10 mouse cellular contexts compared by ENCODE assay signal in genomic region chr2:59484438-59484837, GRCm38 (mm10). TPM values are rescaled to one million over a fixed set of nuclear protein-coding genes. Genes with fewer than 3 reads are reported as not detected.
A peak's percentile ranks its signal among the peaks of the same experiment; 100 is the strongest.
DNase-seq lines count a peak whose midpoint lies in the region; ATAC-seq lines count a peak whose summit lies in the region.
"Had no signal": no experiment of that assay in that cellular context is flagged by ENCODE, and none has a peak within 500 bp of the region (broad histone marks: within the 10 kb centered on the region; RNA-seq: fewer than 3 reads in every experiment).

Gene Dapl1 (plus strand): TSS chr2:59484653.

- H3K4me2 ChIP-seq in forebrain, embryonic 11.5 days (ENCODE audit: low read depth, low read length, severe bottlenecking): no peak within 1 kb of the TSS
- no peak within 1 kb of the TSS for H3K4me2 ChIP-seq in neural tube, embryonic 15.5 days
- no peak within 1 kb of the TSS for H3K4me2 ChIP-seq in stomach, embryonic 14.5 days (replicated peaks; ENCODE audit: low read depth, low read length)

- ATAC-seq in forebrain, embryonic 11.5 days (replicated peaks; ENCODE audit: low FRiP score): no peak
- ATAC-seq in neural tube, embryonic 15.5 days (ENCODE audit: low FRiP score): peak; percentile 53; the same call in 1 of the 2 replicates
- peak; percentile 20; the same call in 1 of the 2 replicates for ATAC-seq in stomach, embryonic 14.5 days (ENCODE audit: insufficient number of reproducible peaks, insufficient read depth, low FRiP score, low read depth)

- WGBS in forebrain, embryonic 10.5 days: 76% methylated on average over 9 of the region's 9 CpGs
- 75% methylated on average over 9 of the region's 9 CpGs for WGBS in forebrain, embryonic 11.5 days
- 59% methylated on average over 9 of the region's 9 CpGs for WGBS in neural tube, embryonic 15.5 days
- 71% methylated on average over 9 of the region's 9 CpGs for WGBS in stomach, embryonic 14.5 days

- no peaks in the 10 kb centered on the region for H3K27me3 ChIP-seq in forebrain, embryonic 10.5 days (ENCODE audit: poor library complexity, severe bottlenecking)
- H3K27me3 ChIP-seq in forebrain, embryonic 11.5 days (ENCODE audit: control insufficient read depth, insufficient read depth, low read length): no peaks in the 10 kb centered on the region
- no peaks in the 10 kb centered on the region for H3K27me3 ChIP-seq in neural tube, embryonic 15.5 days (replicated peaks)
- H3K27me3 ChIP-seq in stomach, embryonic 14.5 days (ENCODE audit: control insufficient read depth, insufficient read depth, low read length): no peaks in the 10 kb centered on the region

- no peak within 1 kb of the TSS for H3K4me3 ChIP-seq in forebrain, embryonic 10.5 days
- H3K4me3 ChIP-seq in forebrain, embryonic 11.5 days (ENCODE audit: low read depth, low read length): no peak within 1 kb of the TSS
- no peak within 1 kb of the TSS for H3K4me3 ChIP-seq in neural tube, embryonic 15.5 days (replicated peaks)
- H3K4me3 ChIP-seq in stomach, embryonic 14.5 days (ENCODE audit: low read depth, low read length): no peak within 1 kb of the TSS

- peaks cover 21% of the 10 kb centered on the region for H3K4me1 ChIP-seq in forebrain, embryonic 10.5 days
- no peaks in the 10 kb centered on the region for H3K4me1 ChIP-seq in forebrain, embryonic 11.5 days (replicated peaks; ENCODE audit: control insufficient read depth, insufficient read depth, low read length)
- no peaks in the 10 kb centered on the region for H3K4me1 ChIP-seq in neural tube, embryonic 15.5 days
- 0 out of 2 replicates have a peak, but pooled peaks cover 2% of the 10 kb centered on the region for H3K4me1 ChIP-seq in stomach, embryonic 14.5 days (ENCODE audit: control insufficient read depth, insufficient read depth, low read length)

- 0 out of 2 replicates have a peak within 1 kb of the TSS, but pooled peaks have one; percentile 9 for H3K27ac ChIP-seq in forebrain, embryonic 10.5 days
- no peak within 1 kb of the TSS for H3K27ac ChIP-seq in forebrain, embryonic 11.5 days (ENCODE audit: low read depth, low read length)
- no peak within 1 kb of the TSS for H3K27ac ChIP-seq in neural tube, embryonic 15.5 days (replicated peaks)
- H3K27ac ChIP-seq in stomach, embryonic 14.5 days (ENCODE audit: low read length): peak within 1 kb of the TSS; percentile 67; the same call in 1 of the 2 replicates

- no peaks in the 10 kb centered on the region for H3K36me3 ChIP-seq in forebrain, embryonic 10.5 days (replicated peaks)
- no peaks in the 10 kb centered on the region for H3K36me3 ChIP-seq in forebrain, embryonic 11.5 days (ENCODE audit: control insufficient read depth, insufficient read depth, low read length)
- H3K36me3 ChIP-seq in neural tube, embryonic 15.5 days: no peaks in the 10 kb centered on the region
- no peaks in the 10 kb centered on the region for H3K36me3 ChIP-seq in stomach, embryonic 14.5 days (ENCODE audit: control insufficient read depth, insufficient read depth, low read length)

- no peak for DNase-seq in forebrain, embryonic 10.5 days (ENCODE audit: extremely low spot score, low spot score)
- no peak for DNase-seq in forebrain, embryonic 11.5 days (ENCODE audit: low spot score)
- no peak for DNase-seq in neural tube, embryonic 10.5 days (ENCODE audit: extremely low spot score, low spot score)
- DNase-seq in gonadal fat pad, adult 2 months (ENCODE audit: low read depth): peak; percentile 86
- DNase-seq in adipocyte (ENCODE audit: low spot score): no peak
- no peak for DNase-seq in layer of hippocampus, postnatal 36 days
- DNase-seq: layer of hippocampus, adult 9-11 months had no signal

- no peak within 1 kb of the TSS for H3K9ac ChIP-seq in forebrain, embryonic 11.5 days (ENCODE audit: low read length)
- no peak within 1 kb of the TSS for H3K9ac ChIP-seq in neural tube, embryonic 15.5 days (replicated peaks)
- H3K9ac ChIP-seq in stomach, embryonic 14.5 days (replicated peaks; ENCODE audit: low read depth, low read length): no peak within 1 kb of the TSS

- H3K9me3 ChIP-seq in forebrain, embryonic 10.5 days: no peaks in the 10 kb centered on the region
- H3K9me3 ChIP-seq in forebrain, embryonic 11.5 days (ENCODE audit: control insufficient read depth, low read length): no peaks in the 10 kb centered on the region
- H3K9me3 ChIP-seq in neural tube, embryonic 15.5 days (replicated peaks): no peaks in the 10 kb centered on the region
- no peaks in the 10 kb centered on the region for H3K9me3 ChIP-seq in stomach, embryonic 14.5 days (ENCODE audit: control insufficient read depth, low read depth, low read length)

RNA-seq across cellular contexts. Expression of gene Dapl1, which starts in this region (rescaled TPM):
- 1.2 and 1.9 TPM in 2 replicates for polyA plus RNA-seq in forebrain, embryonic 10.5 days (2016; fragmentation: Nextera tagmentation; extraction: Ambion mirVana)
- 0.69 and 1.1 TPM in 2 replicates for polyA plus RNA-seq in forebrain, embryonic 11.5 days (2014; fragmentation: Nextera tagmentation; extraction: Ambion mirVana)
- 0.59 and 1.4 TPM in 2 replicates for polyA plus RNA-seq in neural tube, embryonic 15.5 days (2015; fragmentation: Nextera tagmentation; extraction: Ambion mirVana)
- polyA plus RNA-seq in gonadal fat pad, adult 2 months (2012; rRNA removed): 22.8 and 24.8 TPM in 2 replicates
- 43.6 and 44.3 TPM in 2 replicates for polyA plus RNA-seq in stomach, embryonic 14.5 days (2014; fragmentation: Nextera tagmentation; extraction: Ambion mirVana)
- total RNA-seq in layer of hippocampus, postnatal 36 days (2021): not detected
- polyA plus RNA-seq: C2C12 had no signal

Comparison
In these comparisons a context has a peak if more than half of its experiments do, and no peak if none do; other contexts are left out.
1. H3K27ac ChIP-seq: peak in forebrain, embryonic 10.5 days (single experiment) and stomach, embryonic 14.5 days (single experiment); none in forebrain, embryonic 11.5 days (single experiment) and neural tube, embryonic 15.5 days (single experiment).